Comparison of ENCODE assay signal across 7 mouse cellular contexts in the genomic region with DNA sequence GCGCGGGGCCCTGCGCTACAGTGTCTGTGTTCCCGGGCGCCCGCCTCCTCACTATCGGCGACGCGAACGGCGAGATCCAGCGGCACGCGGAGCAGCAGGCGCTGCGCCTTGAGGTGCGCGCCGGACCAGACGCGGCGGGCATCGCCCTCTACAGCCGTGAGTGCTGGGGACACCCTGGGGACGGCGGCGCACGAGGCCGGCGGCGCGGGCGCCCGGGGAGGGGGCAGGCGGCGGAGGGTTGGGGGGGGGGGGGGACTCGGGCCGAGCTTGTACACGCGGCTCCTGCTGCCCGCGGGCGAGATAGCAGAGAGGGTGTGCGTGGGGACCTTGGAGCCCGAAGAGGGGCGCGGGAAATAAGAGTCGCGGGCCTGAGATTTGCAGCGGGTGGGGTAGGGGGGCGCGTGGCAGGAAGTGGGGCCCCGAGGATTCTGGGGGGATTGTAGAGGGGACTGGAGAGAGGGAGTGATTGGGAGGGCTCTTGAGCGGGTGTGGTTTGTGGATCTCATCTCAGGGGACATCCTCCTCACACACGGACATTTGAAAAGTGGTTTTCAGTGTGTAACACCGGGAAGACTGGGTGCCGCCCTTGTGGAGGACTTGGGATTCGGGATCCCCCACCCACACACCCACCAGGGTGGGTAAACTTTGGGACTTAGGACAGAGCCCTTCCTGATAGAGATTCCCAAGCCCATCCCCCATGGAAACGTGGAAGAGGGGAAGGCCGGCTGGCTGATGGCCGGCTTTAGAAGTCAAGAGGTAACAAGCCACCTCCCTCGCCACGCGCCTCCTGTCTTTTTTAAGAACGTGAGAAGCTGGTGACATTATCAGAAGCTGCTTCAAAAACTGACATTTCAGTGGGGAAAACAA. TPM values are rescaled to one million over a fixed set of nuclear protein-coding genes. Genes with fewer than 3 reads are reported as not detected.
A peak's percentile ranks its signal among the peaks of the same experiment; 100 is the strongest.
DNase-seq lines count a peak whose midpoint lies in the region; ATAC-seq and TF ChIP-seq lines count a peak whose summit lies in the region.

No protein-coding gene starts in this region.

- H3K36me3 ChIP-seq in forebrain, embryonic 14.5 days (ENCODE audit: control insufficient read depth, insufficient read depth, low read length) = peaks cover 23% of the 10 kb centered on the region

- peak; percentile 72 for DNase-seq in Muller cell, postnatal 12 days (ENCODE audit: inconsistent ontology term)
- peak; percentile 47 for DNase-seq in c-Kit-positive CD71-positive TER-119-positive erythroid progenitor cells, embryonic 14.5 days (ENCODE audit: low spot score)
- DNase-seq in forebrain, embryonic 14.5 days (ENCODE audit: low spot score) = peak; percentile 71
- peak; percentile 38 to 79 for DNase-seq in heart, postnatal 36 days
- peak in 1 of 2 experiments; percentile 30 for DNase-seq in layer of hippocampus, adult 2 months (ENCODE audit: low spot score in 2 of 2)
- DNase-seq in lung, postnatal 10 days = peak; percentile 70
- peak; percentile 61 for DNase-seq in right cerebral cortex, adult 18-20 months

- H3K4me3 ChIP-seq in forebrain, embryonic 14.5 days (ENCODE audit: low read depth, low read length) = peak overlapping the region; percentile 61
- peak overlapping the region; percentile 74 for H3K4me3 ChIP-seq in layer of hippocampus, adult 2 months

- TF ChIP-seq CTCF in layer of hippocampus, adult 2 months (conservative IDR thresholded peaks at IDR 0.05) = no peak; the same call in 1 of the 2 replicates

- peak; percentile 19 for ATAC-seq in forebrain, embryonic 14.5 days

- intact Hi-C loops in heart, postnatal 36 days (cut with DNase I) = loop anchor here (2.0 kb wide), 2 partner anchors 37 to 43 kb away; a partner anchor contains a TSS

- under 1% methylated on average over 52 of the region's 66 CpGs for WGBS in forebrain, embryonic 14.5 days

- H3K9me3 ChIP-seq in forebrain, embryonic 14.5 days (replicated peaks; ENCODE audit: control insufficient read depth, low read length) = no peaks in the 10 kb centered on the region

- H3K4me1 ChIP-seq in forebrain, embryonic 14.5 days (ENCODE audit: control insufficient read depth, insufficient read depth, low read length) = peaks cover 21% of the 10 kb centered on the region

- no peaks in the 10 kb centered on the region for H3K27me3 ChIP-seq in forebrain, embryonic 14.5 days (replicated peaks; ENCODE audit: control insufficient read depth, insufficient read depth, low read length)

- H3K4me2 ChIP-seq in forebrain, embryonic 14.5 days (ENCODE audit: low read length) = peak overlapping the region; percentile 77

- H3K9ac ChIP-seq in forebrain, embryonic 14.5 days (ENCODE audit: low read length) = peak overlapping the region; percentile 92

- peak overlapping the region; percentile 98 for H3K27ac ChIP-seq in forebrain, embryonic 14.5 days (ENCODE audit: low read depth, low read length)
- peak overlapping the region; percentile 97 for H3K27ac ChIP-seq in layer of hippocampus, adult 2 months

RNA-seq across cellular contexts. Expression of a gene that starts 0.6 kb away (rescaled TPM):
- polyA plus RNA-seq in forebrain, embryonic 14.5 days (2014; fragmentation: Nextera tagmentation; extraction: Ambion mirVana) = 22.8 and 26.7 TPM in 2 replicates
- 10 to 100 TPM; 56.9 to 65.4 TPM for total RNA-seq in heart, postnatal 36 days (2021)
- 10 to 100 TPM; 75.9 to 85.6 TPM for total RNA-seq in layer of hippocampus, adult 2 months (2021)

RNA-seq across cellular contexts. Expression of a gene that starts 21.3 kb away (rescaled TPM):
- 0.74 and 1.9 TPM in 2 replicates for polyA plus RNA-seq in forebrain, embryonic 14.5 days (2014; fragmentation: Nextera tagmentation; extraction: Ambion mirVana)
- 1 to 10 TPM; 1.8 to 2.0 TPM for total RNA-seq in heart, postnatal 36 days (2021)
- under 1 TPM; 0.27 to 0.44 TPM for total RNA-seq in layer of hippocampus, adult 2 months (2021)

RNA-seq across cellular contexts. Expression of a gene that starts 37.3 kb away (rescaled TPM):
- 56.9 and 58.3 TPM in 2 replicates for polyA plus RNA-seq in forebrain, embryonic 14.5 days (2014; fragmentation: Nextera tagmentation; extraction: Ambion mirVana)
- total RNA-seq in heart, postnatal 36 days (2021) = 10 to 100 TPM; 44.9 to 46.9 TPM
- total RNA-seq in layer of hippocampus, adult 2 months (2021) = 10 to 100 TPM; 13.5 to 15.5 TPM

RNA-seq across cellular contexts. Expression of a gene that starts 45.2 kb away (rescaled TPM):
- polyA plus RNA-seq in forebrain, embryonic 14.5 days (2014; fragmentation: Nextera tagmentation; extraction: Ambion mirVana) = 67.3 and 68.4 TPM in 2 replicates
- total RNA-seq in heart, postnatal 36 days (2021) = 10 to 100 TPM; 59.8 TPM
- total RNA-seq in layer of hippocampus, adult 2 months (2021) = 10 to 100 TPM; 58.3 to 62.0 TPM

RNA-seq across cellular contexts. Expression of a gene that starts 45.3 kb away (rescaled TPM):
- polyA plus RNA-seq in forebrain, embryonic 14.5 days (2014; fragmentation: Nextera tagmentation; extraction: Ambion mirVana) = 16.9 and 18.2 TPM in 2 replicates
- total RNA-seq in heart, postnatal 36 days (2021) = 1 to 10 TPM; 7.3 to 8.0 TPM
- 10 to 100 TPM; 18.6 to 19.8 TPM for total RNA-seq in layer of hippocampus, adult 2 months (2021)
